Mouse (Mus musculus): ENCODE data around the gene Recql5.

Gene Recql5

DNA sequence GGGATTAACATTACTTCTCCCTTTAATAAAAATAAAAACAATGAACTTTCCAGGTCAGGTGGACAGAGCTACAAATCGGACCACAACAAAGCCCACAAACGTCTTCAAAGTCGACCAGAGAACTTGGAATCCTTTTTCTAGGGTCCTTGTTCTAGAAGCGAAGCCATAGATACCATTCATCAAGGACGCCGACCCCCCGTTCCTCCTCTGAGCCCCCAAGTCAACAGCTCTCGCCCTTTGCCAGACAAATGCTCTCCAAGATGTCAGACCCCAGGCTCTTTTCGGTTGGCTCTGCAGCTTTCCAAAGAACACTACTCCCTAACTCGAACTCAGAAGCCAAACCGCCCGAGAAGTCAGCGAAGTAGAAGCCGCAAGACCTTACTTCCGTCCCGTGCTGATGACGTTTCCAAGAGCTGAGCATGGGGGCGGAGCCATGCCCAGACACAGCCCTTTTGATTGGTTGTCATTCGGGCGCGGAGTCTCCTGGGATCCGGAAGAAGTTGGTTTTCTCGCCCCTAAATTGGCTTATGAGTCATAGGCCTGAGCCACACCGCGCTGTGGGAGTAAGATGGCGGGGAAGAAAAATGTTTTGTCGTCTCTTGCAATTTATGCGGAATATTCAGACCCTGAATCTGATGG, at the start of gene Recql5, which contains the start of gene Sap30bp:
Gene Recql5, minus strand, starts transcription at position 370 of the 639 bp plus-strand sequence.
Gene Sap30bp, plus strand, starts transcription at position 175 of the 639 bp plus-strand sequence.
- peak; percentile 96 to 97 for DNase-seq (ENCODE audit: low spot score in 2 of 2)

DNA sequence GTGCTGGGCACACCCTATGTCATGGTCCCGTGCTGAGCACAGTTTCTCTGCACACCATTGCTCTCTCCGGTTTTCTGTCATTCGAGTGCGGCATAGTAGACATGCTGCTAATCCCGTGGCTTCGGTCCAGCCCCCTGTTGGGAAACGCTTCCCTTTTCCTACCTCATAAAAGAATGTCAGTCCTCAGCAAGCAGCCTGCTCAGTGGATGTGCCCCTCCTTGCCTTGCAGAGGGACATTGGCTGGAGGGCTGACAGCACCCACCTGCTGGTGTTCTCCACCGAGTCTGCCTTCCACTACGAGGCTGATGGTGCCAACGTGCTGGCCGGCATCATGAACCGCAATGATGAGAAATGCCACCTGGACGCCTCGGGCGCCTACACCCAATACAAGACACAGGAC, 49.2 kb upstream of the Recql5 start:
- DNase-seq (ENCODE audit: low spot score in 2 of 2): no peak

DNA sequence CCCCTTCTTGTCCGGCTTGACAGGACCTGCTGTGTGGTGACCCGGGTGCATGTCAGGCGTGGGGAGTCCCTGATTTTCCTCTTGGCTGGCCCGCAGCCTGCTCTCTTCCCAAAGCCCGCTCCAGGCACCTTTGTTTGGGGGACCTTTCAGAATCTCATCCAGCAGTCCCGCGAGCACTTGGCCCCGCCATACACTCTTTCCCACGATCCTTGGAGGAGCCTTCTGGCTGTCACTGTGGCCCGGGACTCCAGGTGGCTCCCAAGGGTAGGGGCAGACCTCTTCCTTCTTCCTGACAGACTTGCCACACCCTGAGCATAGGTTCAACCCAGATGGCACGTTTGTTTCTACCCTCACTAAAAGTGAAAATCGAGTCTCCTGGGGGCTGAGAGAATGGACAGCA, 42.3 kb upstream of the Recql5 start:
- no peak for DNase-seq (ENCODE audit: low spot score in 2 of 2)

DNA sequence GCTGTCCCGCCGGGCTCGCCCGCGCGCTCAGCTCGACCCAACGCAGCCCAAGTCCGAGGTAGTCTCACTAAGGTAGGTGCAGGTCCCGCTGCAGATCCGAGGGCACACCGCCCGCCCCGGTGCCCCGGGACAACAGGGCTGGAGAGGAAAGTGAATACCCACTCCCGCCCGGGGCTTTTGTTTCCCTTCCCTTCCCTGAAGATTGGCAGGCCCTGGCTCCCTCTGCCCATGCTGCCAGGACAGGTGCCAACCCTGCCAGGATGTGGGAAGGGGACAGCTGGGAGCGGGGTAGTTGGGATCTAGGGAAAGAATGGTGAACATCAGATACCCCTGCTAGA, 41.8 kb upstream of the Recql5 start:
- no peak for DNase-seq (ENCODE audit: low spot score in 2 of 2)

DNA sequence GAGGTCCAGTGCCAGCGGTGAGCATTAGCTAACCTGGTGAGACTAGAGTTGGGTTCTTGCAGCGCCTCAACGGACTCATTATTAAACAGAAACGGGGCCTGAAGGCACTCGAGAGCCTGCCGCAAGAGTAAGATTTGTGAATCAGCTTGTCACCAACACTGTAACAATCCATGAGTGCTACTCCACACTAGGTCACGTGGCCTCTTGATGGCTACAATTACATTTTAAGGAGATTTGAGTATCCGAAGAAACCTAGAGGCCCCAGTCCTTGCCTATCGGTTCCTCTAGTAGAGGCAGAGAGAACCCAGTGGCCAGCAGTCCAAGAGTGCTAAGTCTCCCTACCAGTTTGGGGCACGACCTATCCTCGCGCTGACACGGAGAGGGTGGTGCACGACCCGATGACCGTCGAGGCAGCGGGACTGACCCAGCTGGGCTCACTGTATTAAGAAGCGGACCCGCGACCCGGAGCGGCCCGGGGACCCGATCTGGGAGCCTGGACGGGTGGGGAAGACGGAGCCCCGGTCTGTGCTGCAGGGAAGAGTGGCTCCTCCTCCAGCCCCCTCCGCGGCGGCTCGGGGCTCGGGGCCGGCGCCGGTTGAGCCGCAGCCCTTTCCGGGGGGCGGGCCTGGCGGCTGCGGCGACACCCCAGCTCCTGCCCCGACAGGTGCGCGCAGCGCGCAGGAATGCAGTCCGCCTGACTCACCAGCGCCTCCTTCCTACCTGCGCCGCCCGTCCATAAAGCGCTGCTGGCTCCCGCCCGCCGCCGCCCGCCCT, 41.2 kb upstream of the Recql5 start, which contains the start of gene Itgb4:
Gene Itgb4, plus strand, starts transcription at position 401 of the 774 bp plus-strand sequence.
- no peak for DNase-seq (ENCODE audit: low spot score in 2 of 2)

DNA sequence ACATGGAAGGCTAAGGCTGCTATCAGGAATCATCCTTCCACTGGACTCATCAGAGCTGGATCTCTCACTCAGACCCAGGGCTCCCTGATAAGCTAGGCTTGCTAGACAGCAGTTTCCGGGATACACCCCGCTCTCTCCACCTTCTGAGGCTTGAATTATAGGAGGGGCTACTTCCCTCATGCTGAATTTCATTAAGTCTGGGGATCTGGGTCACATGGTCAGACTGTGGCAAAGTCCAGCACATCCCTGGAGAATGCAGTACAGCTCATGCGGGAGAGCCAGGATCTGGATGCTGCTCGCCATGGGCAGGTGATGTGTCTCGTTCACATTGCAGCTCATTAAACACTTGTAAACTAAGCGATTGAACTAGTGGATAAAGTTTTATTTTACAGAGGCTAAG, 37.7 kb upstream of the Recql5 start:
- no peak for DNase-seq (ENCODE audit: low spot score in 2 of 2)

DNA sequence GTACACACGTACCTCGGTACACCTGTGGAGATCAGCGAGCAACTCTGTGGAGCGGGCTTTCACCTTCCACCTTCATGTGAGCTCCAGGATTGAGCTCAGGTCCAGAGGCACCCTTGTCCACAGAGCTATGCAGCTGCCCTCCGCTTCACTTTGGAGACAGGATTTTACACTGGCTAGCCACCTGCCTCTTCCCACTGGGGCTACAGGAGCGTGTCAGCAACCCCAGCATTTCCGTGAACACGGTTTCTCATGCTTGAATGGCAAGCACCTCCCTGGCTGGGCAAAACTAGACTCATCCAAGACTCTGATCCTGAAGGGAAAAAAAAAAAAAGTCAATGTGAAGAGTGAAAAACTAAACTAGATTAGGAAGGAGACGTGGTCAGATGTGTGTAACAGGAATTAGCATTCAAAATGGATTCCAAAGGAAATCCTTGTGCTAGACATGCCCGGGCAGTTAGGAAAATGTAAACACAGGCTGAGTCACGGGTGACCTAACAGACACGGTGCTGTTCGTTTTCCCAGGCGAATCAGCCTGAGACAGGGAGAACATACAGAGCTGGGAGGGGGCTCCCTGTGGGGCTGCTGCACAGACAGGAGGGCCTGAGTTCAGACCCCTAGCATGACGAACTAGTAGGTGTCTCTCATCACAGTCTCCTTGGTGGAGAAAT, 36.9 kb upstream of the Recql5 start:
- no peak for DNase-seq (ENCODE audit: low spot score in 2 of 2)

DNA sequence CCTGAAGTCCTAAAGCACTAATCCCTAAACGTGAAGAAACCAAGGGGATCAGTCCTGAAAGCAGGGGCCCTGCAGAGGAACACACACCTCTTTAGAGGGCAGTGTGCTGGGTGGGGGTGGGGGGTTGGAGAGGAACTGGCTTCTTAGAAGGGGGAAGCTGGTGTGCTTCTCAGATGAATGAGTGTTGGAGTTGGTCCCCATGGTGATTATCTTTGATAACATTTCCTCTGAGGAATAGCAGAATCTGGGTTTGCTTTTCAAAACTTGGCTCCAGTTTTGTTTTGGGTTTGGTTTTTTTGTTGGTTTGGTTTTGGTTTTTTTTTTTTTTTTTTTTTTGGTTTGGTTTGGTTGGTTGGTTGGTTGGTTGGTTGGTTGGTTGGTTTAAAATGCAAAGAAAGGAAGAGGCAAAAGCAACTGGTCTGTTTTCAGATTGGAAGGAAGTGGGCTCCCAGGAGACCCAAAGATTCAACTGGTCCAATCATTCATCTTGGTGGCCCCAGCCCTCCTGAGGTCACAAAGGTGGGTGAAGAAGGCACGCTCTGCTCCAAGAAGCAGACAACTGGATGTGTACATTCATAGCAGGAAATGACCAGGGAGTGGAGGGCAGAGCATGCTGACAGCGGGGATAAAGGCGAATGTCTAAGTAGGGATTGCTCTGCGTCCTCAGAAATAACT, 35.6 kb upstream of the Recql5 start:
- no peak for DNase-seq (ENCODE audit: low spot score in 2 of 2)

DNA sequence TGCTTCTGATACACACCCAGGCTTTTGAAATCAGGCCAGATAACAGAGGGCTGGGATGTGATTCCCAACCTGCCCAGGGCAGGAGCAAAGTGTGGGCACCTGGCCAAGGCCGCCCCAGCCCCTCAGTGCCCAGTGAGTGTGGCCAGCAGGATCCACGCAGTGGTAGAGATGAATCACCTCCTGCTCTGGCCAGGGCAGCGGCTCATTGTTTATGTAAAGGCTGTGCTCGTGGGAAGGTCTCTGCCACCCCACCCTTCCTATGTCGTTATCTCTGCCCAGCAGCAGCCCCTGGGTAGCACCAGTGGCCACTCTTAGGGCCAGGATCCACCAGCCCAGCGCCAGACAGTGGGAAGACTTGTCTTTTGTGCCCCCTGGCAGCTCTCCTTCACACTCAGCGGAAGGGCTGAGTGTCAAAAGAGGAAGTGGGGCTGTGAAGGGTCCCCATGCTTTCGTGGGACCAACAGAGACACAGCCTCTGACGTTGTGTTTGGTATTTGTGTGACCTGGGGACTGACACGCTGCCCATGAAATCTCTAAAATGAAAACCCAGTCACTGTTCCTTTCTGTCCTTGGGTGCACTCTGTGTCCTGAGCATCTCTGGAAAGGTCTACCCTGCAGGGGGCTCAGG, 31.8 kb upstream of the Recql5 start:
- no peak for DNase-seq (ENCODE audit: low spot score in 2 of 2)

DNA sequence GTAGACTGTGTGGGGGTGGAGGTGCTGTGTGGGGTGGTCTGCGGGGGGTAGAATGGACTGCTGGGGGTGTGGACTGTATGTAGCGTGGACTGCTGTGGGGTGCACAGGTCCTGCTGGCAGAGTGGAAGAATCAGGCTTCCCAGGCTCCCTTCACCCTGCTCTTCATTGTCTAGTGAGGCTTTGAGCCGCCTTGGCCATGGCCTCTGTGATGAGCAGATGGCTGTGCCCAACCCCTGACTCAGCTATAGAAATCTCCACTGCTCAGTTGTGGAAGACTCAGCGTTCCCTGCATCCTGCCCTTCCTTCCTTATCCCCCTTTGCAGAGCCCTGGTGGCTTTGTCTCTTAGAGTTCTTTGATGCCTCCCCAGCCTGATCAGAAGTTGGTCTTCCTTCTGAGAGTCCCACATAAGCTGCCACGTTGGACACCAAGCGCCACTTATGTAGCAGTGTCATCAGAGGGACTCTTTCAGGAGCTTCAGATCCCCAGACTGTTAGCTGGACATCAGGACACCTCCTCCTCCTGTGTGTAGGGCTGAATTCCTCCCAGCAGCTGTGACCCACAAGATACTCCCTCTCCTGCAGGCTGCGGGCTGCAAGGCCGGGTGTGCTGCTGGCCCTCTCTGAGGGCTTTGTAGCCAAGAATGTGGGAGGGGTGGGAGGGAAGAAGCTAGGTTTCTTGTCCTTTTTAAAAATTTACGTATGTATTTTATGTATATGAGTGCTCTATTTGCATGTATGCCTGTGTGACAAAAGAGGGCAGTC, 29.6 kb upstream of the Recql5 start:
- DNase-seq (ENCODE audit: low spot score in 2 of 2): no peak

DNA sequence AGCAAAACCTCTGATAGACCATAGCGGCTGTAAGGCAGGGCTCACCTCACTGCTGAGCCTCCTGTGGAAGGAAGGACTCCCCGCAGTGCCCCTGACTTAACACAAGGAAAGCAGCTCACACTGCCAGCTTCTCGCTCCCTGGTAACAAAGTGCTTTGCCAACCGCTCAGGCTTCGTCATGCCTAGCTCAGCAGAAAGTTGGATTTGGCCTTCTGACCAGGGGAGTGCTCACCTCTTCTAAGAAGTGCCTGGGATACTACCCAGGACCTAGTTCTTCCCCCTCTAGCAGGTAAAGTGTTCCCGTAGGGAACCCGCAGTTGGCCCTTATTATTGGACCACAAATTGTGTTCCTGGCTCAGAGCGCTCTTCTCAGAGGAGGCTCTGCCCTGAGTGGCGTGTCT, 25.7 kb upstream of the Recql5 start:
- DNase-seq (ENCODE audit: low spot score in 2 of 2): no peak

DNA sequence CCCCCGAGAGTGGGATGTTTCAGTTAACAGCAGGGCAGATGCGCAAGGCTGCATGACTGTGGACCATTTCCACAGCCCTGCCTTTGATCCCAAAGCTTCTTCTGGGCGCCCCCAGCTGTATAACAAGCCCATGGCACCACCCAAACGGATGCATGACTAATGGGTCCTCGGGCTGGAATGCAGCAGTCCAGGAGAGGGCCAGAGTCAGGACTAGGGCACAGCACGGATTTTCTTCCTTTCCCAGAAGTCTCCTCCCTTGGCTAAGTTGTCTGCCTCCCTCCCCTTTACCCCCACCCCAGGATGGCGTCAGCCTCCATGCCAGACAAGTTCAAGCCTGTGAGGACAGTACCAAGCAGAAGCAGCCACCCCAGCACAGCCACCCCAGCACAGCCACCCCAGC, 24.7 kb upstream of the Recql5 start:
- DNase-seq (ENCODE audit: low spot score in 2 of 2): no peak

DNA sequence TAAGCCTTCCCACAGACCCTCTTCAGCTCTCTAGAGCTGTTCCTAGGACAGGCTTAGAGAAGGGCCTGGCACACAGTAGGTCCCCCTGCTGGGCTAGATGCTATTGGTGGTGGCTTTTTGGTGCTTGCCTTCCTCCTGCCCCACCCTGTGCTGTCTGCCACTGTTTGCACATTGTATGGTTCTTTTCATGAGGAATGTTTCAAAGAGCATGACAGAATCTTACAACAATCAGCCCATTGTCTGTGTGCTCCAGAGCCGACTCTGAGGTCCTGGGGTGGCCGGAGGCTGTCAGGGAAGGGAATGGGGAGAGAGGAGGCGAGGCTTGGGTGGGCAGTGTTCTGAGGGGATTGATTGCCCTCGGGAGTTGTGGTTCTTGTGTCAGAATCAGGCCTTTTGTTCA, 23.2 kb upstream of the Recql5 start:
- DNase-seq (ENCODE audit: low spot score in 2 of 2): no peak

DNA sequence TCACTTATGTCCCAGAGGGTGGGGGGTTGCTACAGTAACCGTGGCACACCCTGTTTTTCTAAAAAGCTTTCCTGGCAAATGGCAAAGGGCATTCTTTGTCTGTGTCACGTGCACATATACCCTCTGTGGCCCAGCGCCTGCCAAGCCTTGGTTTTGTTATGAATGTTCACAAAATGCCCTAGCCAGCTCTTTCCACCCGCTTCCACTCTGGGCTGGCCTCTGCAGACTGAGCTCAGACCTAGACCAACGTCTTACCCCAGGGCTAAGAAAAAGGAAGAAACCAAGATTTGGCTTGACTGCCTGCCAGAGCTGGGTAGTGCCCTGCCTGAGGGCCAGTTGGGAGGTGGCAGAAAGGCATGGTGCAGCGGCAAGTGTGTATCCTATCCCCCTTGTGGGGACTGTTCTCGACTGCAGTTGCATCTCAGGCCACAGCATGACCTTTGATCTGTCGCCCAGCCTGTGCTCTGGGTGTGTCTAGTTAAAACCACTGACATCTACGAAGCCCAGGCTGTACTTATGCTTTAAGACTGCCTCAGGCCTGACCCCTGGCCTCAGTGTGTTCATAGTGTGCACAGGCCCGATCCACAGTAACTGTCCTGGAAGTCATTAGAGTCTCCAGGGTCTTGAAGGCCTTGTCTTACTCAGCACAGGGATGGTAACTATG, 22.1 kb upstream of the Recql5 start:
- no peak for DNase-seq (ENCODE audit: low spot score in 2 of 2)

DNA sequence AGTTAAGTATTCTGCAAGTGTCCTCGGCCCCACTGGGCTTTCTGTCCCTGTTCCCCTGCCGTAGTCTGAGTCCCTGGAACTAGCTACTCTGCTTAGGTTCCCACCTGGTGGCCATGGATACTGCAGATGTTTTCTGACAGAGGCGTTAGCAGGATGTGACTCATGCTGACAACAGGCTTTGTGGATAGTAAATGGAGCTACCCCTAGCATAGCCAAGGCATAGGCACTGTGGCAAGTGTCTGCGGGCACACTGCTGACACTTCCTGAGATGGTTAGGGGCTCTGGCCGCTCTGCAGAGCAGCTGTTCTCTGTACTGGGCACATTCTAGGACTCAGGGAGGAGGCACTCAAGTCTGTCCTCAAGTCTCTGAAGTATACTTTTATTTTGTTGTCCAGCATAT, 21.4 kb upstream of the Recql5 start:
- DNase-seq (ENCODE audit: low spot score in 2 of 2): no peak

DNA sequence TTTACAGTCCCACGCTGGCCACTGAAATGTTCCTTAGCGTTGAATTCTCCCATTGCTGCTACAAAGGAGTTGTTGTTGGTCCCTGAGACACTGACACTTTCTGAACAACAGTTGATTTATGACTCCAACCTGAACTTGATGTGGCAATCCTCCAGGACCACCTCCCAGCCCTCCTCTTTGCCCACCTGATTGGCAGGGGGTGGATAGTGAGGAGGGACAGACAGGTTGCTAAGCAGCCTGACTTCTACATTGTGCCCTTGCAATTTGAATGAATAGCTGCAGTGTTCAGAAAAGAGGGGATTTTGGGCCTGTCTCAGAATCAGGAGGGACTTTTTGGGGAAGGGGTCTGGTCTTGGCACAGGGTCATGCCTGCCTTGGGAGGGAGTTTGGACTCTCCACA, 17.4 kb upstream of the Recql5 start:
- no peak for DNase-seq (ENCODE audit: low spot score in 2 of 2)

DNA sequence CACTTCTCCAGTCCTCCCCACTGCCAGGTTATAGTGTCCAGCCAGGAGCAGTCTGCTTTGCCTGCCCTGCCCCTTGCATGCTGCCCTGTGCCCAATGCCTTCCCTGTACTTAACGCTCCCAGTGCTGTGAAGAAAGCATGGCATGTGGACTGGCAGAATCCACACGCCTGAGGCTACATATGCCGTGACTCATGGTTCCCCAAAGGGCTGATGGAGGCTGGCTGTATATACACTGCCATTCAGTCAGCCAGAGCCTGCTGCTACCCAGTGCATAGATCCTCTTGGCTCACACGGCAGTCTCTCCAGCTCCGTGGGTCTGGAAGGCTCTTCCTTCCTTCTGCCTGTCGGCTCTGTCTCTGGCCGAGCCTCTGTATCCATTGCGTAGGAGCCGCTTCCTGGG, 15.0 kb upstream of the Recql5 start:
- no peak for DNase-seq (ENCODE audit: low spot score in 2 of 2)

DNA sequence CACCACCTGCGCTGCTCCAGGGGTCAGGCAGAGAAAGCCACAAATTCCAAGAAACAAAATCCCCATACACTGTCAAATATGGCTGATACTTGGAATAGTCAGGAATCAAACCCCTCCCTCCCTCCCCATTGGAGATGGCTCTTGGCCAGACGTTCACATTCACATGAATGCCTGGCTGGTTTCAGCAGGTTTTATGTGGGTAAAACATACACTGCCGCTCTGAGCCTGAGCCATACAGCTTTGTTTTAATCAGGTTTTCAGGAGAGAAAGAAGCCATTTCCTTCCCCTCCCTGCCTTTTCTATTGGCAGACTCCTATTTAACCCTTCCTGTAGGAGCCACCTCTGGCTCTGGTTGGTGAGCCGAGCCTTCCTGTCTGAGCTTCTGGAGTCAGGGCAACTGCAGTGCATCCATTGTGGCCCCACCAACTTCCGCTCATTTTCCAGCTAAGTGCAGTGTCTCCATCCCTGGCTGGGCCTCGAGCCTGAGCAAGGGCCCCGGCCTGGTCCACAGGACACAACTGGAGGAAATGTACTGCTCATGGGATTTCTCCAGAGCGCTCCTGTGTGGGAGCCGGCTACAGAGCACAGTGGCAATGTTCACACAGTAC, 13.0 kb upstream of the Recql5 start:
- no peak for DNase-seq (ENCODE audit: low spot score in 2 of 2)

DNA sequence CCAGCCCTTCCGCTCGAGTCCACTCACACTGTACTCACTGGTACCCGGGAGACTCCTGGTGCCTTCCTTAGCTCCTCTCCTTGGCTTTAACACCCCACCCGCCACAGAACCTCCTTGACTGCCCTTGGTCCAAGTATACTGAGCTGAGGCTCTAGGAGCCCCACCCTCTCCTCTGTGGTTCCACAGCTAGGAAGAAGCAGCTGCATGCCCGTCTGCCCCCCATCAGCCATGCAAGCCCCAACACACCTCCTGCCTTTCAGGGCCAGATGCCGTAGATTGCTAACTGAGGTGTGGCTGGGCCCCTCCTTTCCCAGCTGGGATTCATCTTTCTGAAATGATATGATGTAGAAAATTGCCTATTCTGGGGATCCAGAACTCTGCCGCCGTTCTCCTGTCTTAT, 12.0 kb upstream of the Recql5 start:
- DNase-seq (ENCODE audit: low spot score in 2 of 2): no peak

DNA sequence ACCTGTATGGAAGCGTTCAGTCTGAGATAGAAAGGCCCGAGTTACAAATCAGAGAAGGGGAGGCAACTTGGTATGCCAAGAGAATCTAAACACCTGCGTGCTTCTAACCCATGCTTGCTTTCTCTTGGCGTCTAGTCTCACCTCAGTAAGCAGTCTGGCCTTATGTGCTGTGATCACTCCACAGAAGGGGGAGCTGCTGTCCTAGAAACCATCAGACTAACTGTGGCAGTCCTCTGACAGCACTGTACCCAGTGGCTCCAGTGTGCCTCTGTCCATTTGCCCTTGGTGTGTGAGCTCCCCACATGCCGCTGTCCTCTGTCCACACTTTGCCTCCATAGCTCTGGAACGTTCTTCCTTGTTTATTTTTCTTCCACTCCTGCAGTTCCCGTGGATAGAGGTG, 8.7 kb upstream of the Recql5 start:
- DNase-seq (ENCODE audit: low spot score in 2 of 2): no peak

Data from frontal cortex, postnatal 14 days (tissue).